Comparison of ENCODE assay signal across 9 mouse cellular contexts in genomic region chr5:124729662-124730206, GRCm38 (mm10). TPM values are rescaled to one million over a fixed set of nuclear protein-coding genes. Genes with fewer than 3 reads are reported as not detected.
DNase-seq lines count a peak whose midpoint lies in the region; ATAC-seq lines count a peak whose summit lies in the region.
"Had no signal": no experiment of that assay in that cellular context is flagged by ENCODE, and none has a peak within 500 bp of the region (broad histone marks: within the 10 kb centered on the region; RNA-seq: fewer than 3 reads in every experiment).

No protein-coding gene starts in this region.

- peaks cover 8% of the 10 kb centered on the region for H3K4me1 ChIP-seq in erythroblast, embryonic 14.5 days (ENCODE audit: control insufficient read depth)
- 0 out of 2 replicates have a peak, but pooled peaks cover 2% of the 10 kb centered on the region for H3K4me1 ChIP-seq in intestine, embryonic 15.5 days (replicated peaks)

- peak overlapping the region; percentile 30 for H3K4me3 ChIP-seq in erythroblast, embryonic 14.5 days (replicated peaks)
- peak overlapping the region; percentile 26 for H3K4me3 ChIP-seq in intestine, embryonic 15.5 days (replicated peaks)

- DNase-seq in c-Kit-positive CD71-positive TER-119-positive erythroid progenitor cells, embryonic 14.5 days (ENCODE audit: low spot score), result peak; percentile 8
- peak; percentile 7 for DNase-seq in mesoderm, embryonic 11.5 days (ENCODE audit: low read depth, low spot score)
- DNase-seq in frontal cortex, postnatal 25 days (ENCODE audit: low spot score in 2 of 2), result no peak
- no peak for DNase-seq in layer of hippocampus, adult 18-20 months (ENCODE audit: low spot score in 2 of 2)

- no peak overlapping the region for H3K9ac ChIP-seq in intestine, embryonic 15.5 days

- H3K27me3 ChIP-seq in erythroblast, embryonic 14.5 days (ENCODE audit: control insufficient read depth), result 0 out of 2 replicates have a peak, but pooled peaks cover 6% of the 10 kb centered on the region
- 0 out of 2 replicates have a peak, but pooled peaks cover 4% of the 10 kb centered on the region for H3K27me3 ChIP-seq in intestine, embryonic 15.5 days (replicated peaks)

- peak overlapping the region; percentile 59 for H3K4me2 ChIP-seq in intestine, embryonic 15.5 days (replicated peaks)

- no peak for ATAC-seq in erythroblast, adult 5-6 weeks (replicated peaks; ENCODE audit: low FRiP score, poor library complexity, severe bottlenecking)
- ATAC-seq in intestine, embryonic 15.5 days, result peak; percentile 77
- no peak for ATAC-seq in activated CD4-positive, CD25-positive, alpha-beta regulatory T cell, adult 4 months

- 7% methylated on average over 21 of the region's 21 CpGs for WGBS in intestine, embryonic 15.5 days

- H3K27ac ChIP-seq in intestine, embryonic 15.5 days, result no peak overlapping the region
- H3K27ac ChIP-seq: macrophage had no signal

- H3K36me3 ChIP-seq in erythroblast, embryonic 14.5 days (ENCODE audit: control insufficient read depth), result no peaks in the 10 kb centered on the region
- no peaks in the 10 kb centered on the region for H3K36me3 ChIP-seq in intestine, embryonic 15.5 days

- no peaks in the 10 kb centered on the region for H3K9me3 ChIP-seq in erythroblast, embryonic 14.5 days (ENCODE audit: control insufficient read depth, low read length)
- no peaks in the 10 kb centered on the region for H3K9me3 ChIP-seq in intestine, embryonic 15.5 days

RNA-seq across cellular contexts. Expression of gene Dnah10, which starts 4.8 kb away (rescaled TPM):
- polyA plus RNA-seq in erythroblast, embryonic 14.5 days (2012), result 0.04 and 0.09 TPM in 2 replicates
- 2.9 TPM in 1 of 2 replicates, not detected in the other for total RNA-seq in erythroblast, adult 5-6 weeks (2015; ENCODE audit: low replicate concordance)
- total RNA-seq in erythroblast, adult 5-6 weeks (2017; ENCODE audit: low replicate concordance), result under 0.01 TPM in 1 of 2 replicates, not detected in the other
- polyA plus RNA-seq in intestine, embryonic 15.5 days (2015; fragmentation: Nextera tagmentation; extraction: Ambion mirVana), result 0.04 and 0.10 TPM in 2 replicates
- not detected for polyA plus RNA-seq in activated CD4-positive, CD25-positive, alpha-beta regulatory T cell, adult 4 months (2017; shearing (Covaris generic))
- 1 to 10 TPM in 1 of 2 experiments, under 1 TPM in 1; 0.38 to 1.1 TPM for total RNA-seq in layer of hippocampus, adult 18-20 months (2021)
- polyA plus RNA-seq: macrophage had no signal

Comparison
In these comparisons a context has a peak if more than half of its experiments do, and no peak if none do; other contexts are left out.
1. DNase-seq: peak in c-Kit-positive CD71-positive TER-119-positive erythroid progenitor cells, embryonic 14.5 days (single experiment) and mesoderm, embryonic 11.5 days (single experiment); none in frontal cortex, postnatal 25 days (0 of 2) and layer of hippocampus, adult 18-20 months (0 of 2).